Mouse (Mus musculus): ENCODE measurements around the gene Gm28048.

Gm28048 gene

DNA sequence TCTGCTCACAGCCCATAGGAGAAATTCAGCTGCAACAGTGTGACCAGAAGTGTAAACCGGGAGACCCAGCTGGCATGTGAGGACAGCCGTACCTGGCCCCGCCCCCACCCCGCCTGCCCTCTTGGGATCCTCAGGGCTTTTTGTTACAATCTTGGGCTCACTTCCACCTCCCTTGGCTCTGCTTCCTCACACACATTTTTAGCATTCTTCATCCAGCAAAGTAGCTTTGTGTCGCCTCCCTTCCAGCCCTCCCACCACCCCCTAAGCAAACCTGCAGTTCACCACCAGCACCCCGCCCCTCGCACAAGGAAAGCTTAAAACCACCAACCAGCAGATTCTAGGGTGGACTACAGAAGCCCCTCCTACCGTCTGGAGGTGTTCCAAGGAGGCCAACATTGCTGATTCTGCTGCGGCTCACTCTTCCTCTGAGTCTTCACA, 181.9 kb downstream of the Gm28048 start:
- no peak for DNase-seq (ENCODE audit: low spot score in 2 of 2)

DNA sequence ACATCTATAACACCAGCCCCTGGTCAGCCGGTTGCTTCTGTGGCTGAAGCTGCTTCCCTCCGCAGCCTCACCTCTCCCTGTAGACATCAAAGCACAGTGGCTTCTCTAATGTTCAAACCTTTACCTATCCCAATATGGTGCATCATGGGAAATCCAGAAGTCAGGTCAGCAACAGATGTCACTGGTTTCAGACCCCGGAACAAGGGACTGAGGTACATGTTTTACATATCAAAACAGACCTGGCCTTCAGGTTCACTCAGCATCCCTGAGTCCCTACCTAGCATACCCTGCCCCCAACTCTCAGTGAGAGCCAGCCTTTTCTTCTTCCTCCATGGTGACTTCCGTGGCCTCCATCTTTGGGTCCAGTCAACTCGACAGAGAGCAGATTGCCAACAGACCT, 183.0 kb downstream of the Gm28048 start:
- DNase-seq (ENCODE audit: low spot score in 2 of 2): no peak

DNA sequence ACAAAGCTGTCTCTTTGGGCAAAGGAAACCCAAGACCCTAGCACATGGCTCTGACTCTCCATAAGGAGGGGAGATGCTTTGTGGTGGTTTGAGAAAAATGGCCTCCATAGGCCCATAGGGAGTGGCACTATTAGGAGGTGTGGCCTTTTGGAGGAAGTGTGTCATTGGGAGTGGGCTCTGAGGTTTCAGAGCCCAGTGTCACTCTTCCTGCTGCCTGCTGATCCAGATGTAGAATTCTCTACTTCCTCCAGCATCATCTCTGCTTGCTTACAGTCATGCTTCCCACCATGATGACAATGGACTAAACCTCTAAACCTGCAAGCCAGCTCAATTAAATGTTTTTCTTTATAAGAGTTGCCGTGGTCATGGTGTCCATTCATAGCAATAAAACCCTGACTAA, 187.2 kb downstream of the Gm28048 start:
- DNase-seq (ENCODE audit: low spot score in 2 of 2): no peak

DNA sequence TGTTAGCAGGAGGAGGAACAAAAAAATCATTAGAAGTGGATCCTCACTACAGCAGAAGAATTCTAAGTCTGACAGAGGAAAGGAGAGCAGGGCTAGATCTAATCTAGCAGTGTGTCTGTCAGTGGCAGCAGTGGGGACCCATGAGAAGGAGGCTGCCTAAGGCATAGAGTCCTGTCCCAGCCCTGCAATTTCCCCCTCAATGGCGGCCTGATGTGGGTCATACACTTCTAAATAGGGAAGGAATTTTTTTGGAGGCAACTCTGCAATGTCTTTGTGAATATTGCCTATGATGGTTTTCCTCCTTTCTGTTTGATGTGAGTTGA, 188.0 kb downstream of the Gm28048 start:
- DNase-seq (ENCODE audit: low spot score in 2 of 2): no peak

DNA sequence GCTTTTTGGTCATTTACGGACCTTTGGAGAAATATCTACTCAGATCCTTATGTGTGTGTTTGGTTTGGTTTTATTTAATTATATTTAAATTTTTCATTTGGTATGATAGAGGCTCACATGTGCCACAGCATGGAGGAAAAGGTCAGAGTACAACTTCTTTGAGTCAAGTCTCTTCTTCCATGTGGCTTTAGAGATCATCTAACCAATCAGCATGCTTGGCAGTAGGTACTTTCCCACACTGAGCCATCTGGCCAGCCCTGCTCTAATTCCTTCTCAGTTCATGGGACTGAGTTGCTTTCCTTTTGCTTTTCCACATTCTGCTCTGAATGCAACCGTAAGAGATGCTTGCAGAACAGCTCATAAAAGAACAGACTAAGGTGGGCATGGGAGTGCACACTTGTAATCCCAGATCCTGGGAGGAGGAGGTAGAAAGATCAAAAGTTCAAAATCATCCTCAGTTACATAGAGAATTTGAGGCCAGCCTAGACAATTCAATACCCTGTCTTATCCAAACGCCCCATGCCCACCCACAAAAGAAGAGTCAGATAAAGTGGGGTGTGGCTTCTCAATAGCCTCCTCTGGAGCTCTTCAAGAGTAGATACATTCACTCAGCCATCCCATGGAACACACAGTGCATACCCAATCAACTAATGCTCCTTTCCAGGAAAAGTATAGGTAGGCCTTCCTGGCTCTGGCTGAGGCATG, 188.6 kb downstream of the Gm28048 start:
- DNase-seq (ENCODE audit: low spot score in 2 of 2): no peak

DNA sequence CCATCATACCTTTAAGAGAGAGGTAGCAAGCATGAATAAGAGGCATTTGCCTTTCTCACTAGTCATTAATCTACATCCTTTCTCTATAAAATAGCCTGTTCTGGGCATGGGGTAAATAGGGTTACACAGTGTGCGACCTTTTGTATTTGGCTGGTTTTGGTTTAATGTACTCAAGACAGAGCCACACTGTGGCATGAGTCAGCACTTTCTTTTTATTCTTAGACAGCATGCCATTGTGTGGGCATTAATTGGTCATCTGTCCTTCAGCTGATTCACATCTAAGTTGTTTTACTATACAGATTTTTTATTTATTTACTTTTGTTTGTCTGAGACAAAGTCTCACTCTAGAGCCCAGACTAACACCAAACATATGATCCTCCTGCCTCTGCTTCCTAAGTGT, 189.7 kb downstream of the Gm28048 start:
- DNase-seq (ENCODE audit: low spot score in 2 of 2): no peak

DNA sequence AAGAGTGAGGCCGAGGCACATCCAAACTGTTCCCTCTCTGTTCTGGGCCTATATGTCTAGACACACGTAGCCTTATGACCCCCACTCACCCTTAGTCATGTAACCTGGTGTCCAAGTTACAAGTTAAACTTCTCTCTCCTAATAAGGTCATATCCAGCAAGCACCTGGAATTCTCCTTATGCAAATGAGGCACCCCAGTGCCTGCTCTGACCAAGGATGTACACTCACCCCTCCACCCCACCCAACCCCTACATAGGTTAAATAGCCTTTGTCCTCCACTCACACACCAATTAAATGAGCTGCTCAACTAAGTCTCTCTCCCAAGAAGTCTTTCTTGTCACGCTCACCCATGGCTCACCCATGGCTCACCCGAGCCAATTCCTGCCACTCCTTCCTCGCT, 190.2 kb downstream of the Gm28048 start:
- DNase-seq (ENCODE audit: low spot score in 2 of 2): no peak

DNA sequence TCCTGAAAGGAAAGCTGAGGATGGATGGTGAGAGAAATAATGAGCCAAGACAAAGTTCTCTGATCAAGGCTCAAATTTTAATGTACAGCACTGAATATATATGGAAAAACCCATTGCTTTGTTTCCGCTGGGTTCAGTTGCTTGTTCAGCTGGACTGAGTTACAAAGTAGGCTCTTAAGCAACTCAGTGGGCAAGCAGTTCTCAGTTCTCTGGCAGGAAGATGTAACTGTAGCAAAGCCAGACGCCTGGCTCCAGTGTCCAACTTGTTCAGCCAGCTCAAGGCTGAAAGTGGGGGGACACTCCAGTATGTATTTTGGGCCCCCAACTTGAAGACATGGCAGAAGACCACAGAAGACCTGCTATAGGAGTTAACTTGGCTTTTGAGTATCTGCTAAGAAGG, 194.1 kb downstream of the Gm28048 start:
- no peak for DNase-seq (ENCODE audit: low spot score in 2 of 2)

All from spleen, postnatal 14 days (tissue).